ENCODE assay signal across 19 mouse cellular contexts in the genomic region with DNA sequence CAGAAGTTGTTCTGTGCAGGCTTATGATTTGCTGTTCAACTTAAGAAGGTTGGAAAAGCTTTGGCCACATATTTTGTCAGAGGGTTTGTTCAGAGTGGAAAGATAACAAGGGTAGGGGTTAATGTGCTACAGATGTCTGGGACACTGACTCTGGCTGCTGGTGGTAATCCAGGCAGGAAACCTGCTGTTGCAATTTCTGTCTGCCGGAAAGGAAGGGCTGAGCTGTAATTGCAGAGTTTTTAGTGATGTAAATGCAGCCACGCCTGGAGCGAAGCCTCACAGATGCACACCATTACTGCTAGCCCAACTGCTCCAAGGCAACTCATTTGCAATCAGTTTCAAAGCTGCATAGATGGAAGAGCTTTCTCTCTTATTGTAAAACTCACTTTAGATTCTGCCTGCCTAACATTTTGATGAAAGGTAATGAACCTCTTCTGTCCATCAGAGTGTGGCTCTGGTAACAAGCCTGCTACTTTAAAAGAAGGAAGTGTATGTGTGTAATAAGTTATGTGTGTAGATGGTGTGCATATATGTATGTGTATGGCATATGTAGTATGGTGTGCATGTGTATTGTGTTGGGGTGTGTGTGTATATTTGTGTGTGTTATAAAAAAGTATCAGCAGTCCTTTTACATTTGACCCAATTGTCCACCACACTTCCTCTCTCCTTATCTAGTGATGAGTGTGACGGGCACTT.
DNase-seq lines count a peak whose midpoint lies in the region; ATAC-seq and TF ChIP-seq lines count a peak whose summit lies in the region.
"Had no signal": no experiment of that assay in that cellular context is flagged by ENCODE, and none has a peak within 500 bp of the region (broad histone marks: within the 10 kb centered on the region; RNA-seq: fewer than 3 reads in every experiment).

No protein-coding gene starts in this region.

- H3K9ac ChIP-seq in ES-Bruce4 (ENCODE audit: low read depth, poor library complexity, severe bottlenecking), result no peak overlapping the region
- H3K9ac ChIP-seq in midbrain, embryonic 11.5 days (ENCODE audit: low read length), result no peak overlapping the region
- H3K9ac ChIP-seq: heart, embryonic 13.5 days; hindbrain, embryonic 13.5 days; lung, embryonic 15.5 days; stomach, embryonic 15.5 days had no signal

- peak; percentile 75 for ATAC-seq in frontal cortex, adult (ENCODE audit: low TSS enrichment)
- peak; percentile 62; the same call in 1 of the 2 replicates for ATAC-seq in common myeloid progenitor, adult 5-6 weeks (replicated peaks; ENCODE audit: low read depth, poor library complexity, severe bottlenecking)
- ATAC-seq in granulocyte monocyte progenitor cell, adult 5-6 weeks (replicated peaks; ENCODE audit: poor library complexity, severe bottlenecking), result peak; percentile 93
- no peak for ATAC-seq in midbrain, embryonic 11.5 days (ENCODE audit: low FRiP score)

- H3K27ac ChIP-seq in ES-Bruce4 (ENCODE audit: insufficient read depth, low read length), result peak overlapping the region; percentile 69
- no peak overlapping the region for H3K27ac ChIP-seq in midbrain, embryonic 11.5 days (ENCODE audit: low read depth, low read length)
- H3K27ac ChIP-seq: heart, embryonic 13.5 days; hindbrain, embryonic 13.5 days; lung, embryonic 15.5 days; stomach, embryonic 15.5 days had no signal

- H3K27me3 ChIP-seq in ES-Bruce4 (ENCODE audit: control insufficient read depth, insufficient read depth, low read length, poor library complexity, severe bottlenecking), result no peaks in the 10 kb centered on the region
- H3K27me3 ChIP-seq in midbrain, embryonic 11.5 days (ENCODE audit: control insufficient read depth, insufficient read depth, low read length), result no peaks in the 10 kb centered on the region
- H3K27me3 ChIP-seq: heart, embryonic 13.5 days; hindbrain, embryonic 13.5 days; lung, embryonic 15.5 days; stomach, embryonic 15.5 days had no signal

- DNase-seq in frontal cortex, postnatal 36 days (ENCODE audit: low spot score in 2 of 2), result no peak
- DNase-seq in left cerebral cortex, adult 11 months (ENCODE audit: low spot score), result no peak
- DNase-seq in midbrain, embryonic 11.5 days (ENCODE audit: low spot score, missing footprints), result no peak
- no peak for DNase-seq in cerebellum, postnatal 4 days (ENCODE audit: low spot score in 2 of 2)
- DNase-seq: cerebellum, postnatal 36 days; gastrocnemius, postnatal 25 days; kidney, adult 11 months; kidney, postnatal 25 days; liver; midbrain, embryonic 14.5 days; thymus, postnatal 14 days had no signal

- 71% methylated on average over 4 of the region's 4 CpGs for WGBS in midbrain, embryonic 11.5 days

- no peaks in the 10 kb centered on the region for H3K4me1 ChIP-seq in ES-Bruce4 (ENCODE audit: control insufficient read depth, insufficient read depth, low read length)
- H3K4me1 ChIP-seq in midbrain, embryonic 11.5 days (ENCODE audit: control insufficient read depth, insufficient read depth, low read length), result no peaks in the 10 kb centered on the region
- H3K4me1 ChIP-seq: hindbrain, embryonic 13.5 days; lung, embryonic 15.5 days; stomach, embryonic 15.5 days had no signal

- H3K4me3 ChIP-seq in ES-Bruce4 (ENCODE audit: low read depth, low read length), result no peak overlapping the region
- no peak overlapping the region for H3K4me3 ChIP-seq in midbrain, embryonic 11.5 days (ENCODE audit: low read depth, low read length)
- H3K4me3 ChIP-seq: heart, embryonic 13.5 days; hindbrain, embryonic 13.5 days; lung, embryonic 15.5 days; stomach, embryonic 15.5 days had no signal

- peak; percentile 67; the same call in 1 of the 2 replicates for TF ChIP-seq EP300 in ES-Bruce4 (IDR thresholded peaks at IDR 0.05; ENCODE audit: insufficient read depth, low read depth, low read length)

- no peak for TF ChIP-seq POLR2A in ES-Bruce4 (IDR thresholded peaks at IDR 0.05; ENCODE audit: insufficient read depth, low read length)

- H3K9me3 ChIP-seq in ES-Bruce4 (replicated peaks; ENCODE audit: control insufficient read depth, insufficient read depth, low read length, poor library complexity, severe bottlenecking), result peaks cover 22% of the 10 kb centered on the region
- no peaks in the 10 kb centered on the region for H3K9me3 ChIP-seq in midbrain, embryonic 11.5 days (ENCODE audit: control insufficient read depth, low read length)
- H3K9me3 ChIP-seq: heart, embryonic 13.5 days; hindbrain, embryonic 13.5 days; lung, embryonic 15.5 days; stomach, embryonic 15.5 days had no signal

- TF ChIP-seq CTCF in ES-Bruce4 (IDR thresholded peaks at IDR 0.05; ENCODE audit: low read depth, low read length), result no peak

- H3K36me3 ChIP-seq in ES-Bruce4 (ENCODE audit: control insufficient read depth, insufficient read depth, low read length, poor library complexity, severe bottlenecking), result no peaks in the 10 kb centered on the region
- H3K36me3 ChIP-seq in midbrain, embryonic 11.5 days (ENCODE audit: control insufficient read depth, insufficient read depth, low read length), result no peaks in the 10 kb centered on the region
- H3K36me3 ChIP-seq: heart, embryonic 13.5 days; hindbrain, embryonic 13.5 days; lung, embryonic 15.5 days; stomach, embryonic 15.5 days had no signal

- H3K4me2 ChIP-seq in midbrain, embryonic 11.5 days, result no peak overlapping the region
- H3K4me2 ChIP-seq: heart, embryonic 13.5 days; hindbrain, embryonic 13.5 days; lung, embryonic 15.5 days; stomach, embryonic 15.5 days had no signal
